Mouse (Mus musculus): ENCODE data around the gene Gpx3.

The Gpx3 gene

DNA sequence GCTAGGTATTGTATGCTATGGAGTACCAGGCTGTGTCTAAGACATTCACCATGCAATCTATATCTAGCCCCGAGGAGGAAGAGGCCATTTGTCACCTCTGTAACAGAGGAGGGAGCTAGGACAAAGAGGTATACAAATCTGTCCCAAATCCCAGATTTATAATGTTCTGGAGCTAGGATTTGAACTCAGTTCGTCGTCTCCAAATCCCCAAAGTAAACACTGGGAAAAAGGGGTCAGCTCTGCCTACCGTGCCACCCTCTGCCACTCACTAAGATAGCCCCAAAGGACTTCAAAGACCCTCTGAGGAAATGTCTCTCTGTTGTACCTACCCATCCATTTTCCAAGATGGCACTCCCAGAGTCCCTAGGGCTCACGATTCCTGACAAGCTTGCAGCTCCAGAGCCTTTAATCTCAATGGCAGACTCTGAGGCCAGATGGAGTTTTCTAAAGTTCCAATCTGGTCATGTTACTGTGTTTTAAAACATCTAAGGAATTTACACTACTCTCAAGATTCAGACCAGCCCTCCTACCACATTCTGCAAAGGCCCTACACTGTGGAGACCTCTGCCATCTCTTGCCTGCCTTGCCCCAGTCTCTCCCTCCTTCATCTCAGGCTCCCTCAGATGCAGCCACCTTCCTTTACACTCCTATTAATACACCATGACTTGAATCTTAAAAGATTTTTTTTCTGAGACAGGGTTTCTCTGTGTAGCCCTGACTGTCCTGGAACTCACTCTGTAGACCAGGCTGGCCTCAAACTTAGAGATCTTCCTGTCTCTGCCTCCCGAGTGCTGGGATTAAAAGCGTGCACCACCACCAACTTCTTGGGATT, 9.6 kb downstream of the Gpx3 start:
- DNase-seq (ENCODE audit: low read depth in 2 of 2, low spot score in 2 of 2) = no peak

DNA sequence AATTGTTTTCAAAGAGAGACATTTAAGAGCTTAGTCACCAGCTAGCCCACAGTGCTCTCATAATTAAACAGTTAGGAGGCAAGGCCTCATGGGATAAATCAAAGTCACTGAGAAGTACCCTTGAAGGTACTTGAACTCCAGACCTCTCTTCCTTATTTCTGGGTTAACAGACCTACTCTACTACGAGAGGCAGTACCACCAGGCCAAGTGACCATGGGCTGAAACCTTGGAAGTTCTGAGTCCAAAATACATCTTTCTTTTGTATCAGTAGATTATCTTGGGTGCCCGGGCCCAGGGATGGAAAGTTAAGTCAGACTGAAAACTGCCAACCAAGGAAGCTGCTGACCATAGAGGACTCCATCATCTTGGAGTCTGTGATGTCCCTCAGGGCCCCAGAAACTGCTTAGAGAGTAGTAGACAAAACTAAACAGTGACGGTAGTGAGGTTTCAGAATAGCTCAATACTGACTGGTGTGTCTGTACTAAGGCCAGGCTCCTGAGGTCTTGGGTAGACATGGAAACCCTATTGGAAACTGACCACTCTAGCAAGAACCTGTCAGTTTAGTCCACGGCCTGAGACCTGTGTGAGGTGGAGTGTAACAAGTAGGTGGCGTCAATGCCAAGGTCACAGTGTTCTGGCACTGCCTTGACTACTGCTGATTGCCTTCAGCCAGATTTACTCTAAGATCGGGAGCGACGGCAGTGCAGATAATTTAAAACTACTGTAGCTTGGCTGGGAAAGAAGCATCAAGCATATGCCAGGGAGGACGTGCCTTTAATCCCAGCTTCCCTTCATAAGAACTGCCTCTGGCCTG, 10.5 kb downstream of the Gpx3 start:
- DNase-seq (ENCODE audit: low read depth in 2 of 2, low spot score in 2 of 2) = no peak

DNA sequence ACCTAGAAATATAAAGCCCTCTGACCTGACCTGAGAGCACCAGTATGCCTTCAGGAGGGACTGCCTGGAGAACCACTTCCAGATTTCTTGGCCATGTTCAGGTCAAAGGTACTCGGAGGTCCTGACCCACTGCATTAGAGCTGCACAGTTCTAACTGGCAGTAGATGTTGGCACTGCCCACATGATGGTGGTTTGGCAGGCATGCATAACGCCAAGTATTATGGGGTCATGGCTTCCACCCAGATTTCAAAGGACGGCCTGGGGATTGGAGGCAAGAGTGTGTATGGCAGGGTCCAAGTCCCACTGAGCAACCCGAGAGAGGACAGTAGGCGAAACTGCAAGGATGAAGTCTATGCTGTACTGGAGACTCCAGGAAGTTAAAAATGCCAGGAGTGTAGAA, 11.6 kb downstream of the Gpx3 start:
- DNase-seq (ENCODE audit: low read depth in 2 of 2, low spot score in 2 of 2) = no peak

DNA sequence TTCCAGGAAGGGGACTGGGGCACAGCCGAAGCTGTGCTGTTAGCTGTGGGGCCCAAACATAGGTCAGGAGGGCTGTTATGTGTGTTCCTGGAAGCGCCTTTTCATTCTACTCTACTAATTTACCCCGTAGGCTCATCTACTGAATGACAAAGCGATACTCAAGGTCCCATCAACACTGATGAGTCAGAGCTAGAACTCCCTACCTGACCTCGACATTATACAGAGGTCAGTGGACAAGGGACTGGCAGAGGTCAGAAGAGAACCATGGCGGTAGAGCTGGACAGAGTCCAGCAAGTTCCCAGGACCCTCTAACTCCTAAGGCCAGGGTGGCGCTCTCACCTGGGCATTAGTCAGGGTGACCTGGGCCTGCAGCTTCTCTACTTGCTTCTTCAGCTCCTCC, 15.2 kb downstream of the Gpx3 start:
- no peak for DNase-seq (ENCODE audit: low read depth in 2 of 2, low spot score in 2 of 2)

DNA sequence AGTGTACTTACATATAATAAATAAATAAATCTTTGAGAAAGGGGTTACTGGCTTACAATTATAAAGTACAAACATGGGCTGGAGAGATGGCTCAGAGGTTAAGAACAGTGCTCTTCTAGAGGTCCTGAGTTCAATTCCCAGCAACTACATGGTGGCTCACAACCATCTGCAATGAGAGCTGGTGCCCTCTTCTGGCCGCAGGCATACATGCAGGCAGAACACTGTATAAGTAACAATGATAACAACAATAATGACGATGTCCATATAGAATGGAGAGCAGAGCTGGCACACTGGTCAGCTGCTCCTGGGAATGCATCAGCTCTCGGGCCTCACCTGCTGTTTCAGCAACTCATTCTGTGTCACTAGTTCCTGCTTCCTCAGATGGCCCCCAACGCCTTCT, 16.0 kb downstream of the Gpx3 start:
- no peak for DNase-seq (ENCODE audit: low read depth in 2 of 2, low spot score in 2 of 2)

DNA sequence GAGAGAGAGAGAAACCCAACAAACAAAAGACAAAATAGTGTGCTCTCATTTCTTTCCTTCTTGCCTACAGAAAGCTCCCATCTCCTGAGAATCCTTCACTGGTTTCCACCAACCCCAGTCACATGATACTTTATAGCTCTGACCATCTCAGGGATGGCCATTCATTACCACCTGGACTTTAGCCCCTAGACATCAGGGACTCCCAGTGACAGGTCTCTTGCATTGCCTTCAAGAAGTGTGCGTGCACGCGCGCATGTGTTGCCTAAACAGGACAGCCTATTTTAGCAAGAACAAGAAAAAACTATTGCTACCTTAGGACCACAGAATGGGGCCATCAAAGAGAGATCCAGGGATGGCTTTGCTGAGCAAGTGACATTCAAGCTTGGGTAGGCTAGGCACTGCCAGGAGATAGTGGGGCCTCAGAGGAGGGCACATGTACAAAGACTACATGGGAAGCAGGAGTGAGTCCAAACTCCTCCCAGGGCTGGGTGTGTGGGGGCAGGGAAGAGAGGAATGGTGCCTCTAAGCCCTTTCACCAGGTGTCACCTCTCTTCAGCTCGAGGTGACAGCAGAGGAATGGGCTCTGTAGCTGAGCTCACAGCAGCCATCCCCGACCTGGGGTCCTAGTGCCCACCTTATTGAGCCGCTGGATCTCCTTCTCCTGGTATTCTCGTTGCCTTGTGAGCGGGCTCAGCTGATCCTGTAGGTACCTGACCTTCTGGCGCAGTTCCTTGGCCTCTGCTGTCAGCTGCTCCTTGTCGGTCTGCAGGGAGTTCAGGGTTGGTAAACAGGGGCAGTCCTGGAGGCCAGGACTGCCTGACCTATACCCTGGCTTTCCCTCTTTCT, 18.1 kb downstream of the Gpx3 start:
- DNase-seq (ENCODE audit: low read depth in 2 of 2, low spot score in 2 of 2) = no peak

DNA sequence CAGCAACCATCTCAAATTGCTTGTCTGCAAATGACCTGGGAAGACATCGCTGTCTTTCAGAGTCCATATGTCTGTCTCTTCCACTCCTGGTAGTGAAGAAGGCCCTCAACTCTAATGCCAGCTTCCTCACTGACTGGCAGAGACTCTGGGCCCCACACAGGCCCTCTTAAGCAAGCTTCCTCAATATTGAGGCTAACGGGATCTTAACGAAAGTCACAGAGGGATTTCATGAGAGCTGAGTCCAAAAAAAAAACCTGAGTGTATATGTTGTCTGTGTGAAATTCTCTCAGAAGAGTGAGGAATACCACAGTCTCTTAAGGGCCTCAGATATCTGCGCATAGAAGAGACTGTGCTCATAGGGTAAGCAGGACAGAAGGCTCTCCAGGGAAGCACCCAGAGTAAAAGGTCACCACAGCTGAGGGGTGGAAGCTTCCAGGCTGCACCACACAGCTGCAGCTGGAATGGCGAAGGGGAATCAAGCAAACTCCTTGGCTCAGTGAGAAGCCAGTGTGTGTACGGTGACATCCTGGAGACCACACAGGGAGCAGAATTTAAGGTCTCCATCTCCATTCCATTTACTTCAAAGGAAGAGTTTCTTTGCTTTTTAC, 18.8 kb downstream of the Gpx3 start:
- no peak for DNase-seq (ENCODE audit: low read depth in 2 of 2, low spot score in 2 of 2)

DNA sequence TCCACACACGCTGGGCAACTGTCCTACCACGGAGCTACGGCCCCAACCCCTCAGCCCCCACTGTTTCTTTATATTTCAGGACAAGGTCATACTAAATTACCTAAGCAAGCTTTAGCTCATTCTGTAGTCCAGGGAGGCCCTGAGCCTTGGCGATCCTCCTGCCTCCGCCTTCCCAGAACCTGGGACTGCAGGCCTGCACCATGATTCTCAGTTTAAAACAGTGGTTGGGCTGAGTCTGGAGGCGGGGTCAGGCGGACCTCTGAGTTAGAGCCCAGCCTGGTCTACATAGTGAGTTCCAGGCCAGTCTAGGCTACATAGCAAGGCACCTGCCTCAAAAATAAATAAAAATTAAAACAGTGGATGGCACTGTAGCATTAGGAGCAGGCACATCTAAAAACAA, 19.5 kb downstream of the Gpx3 start:
- DNase-seq (ENCODE audit: low read depth in 2 of 2, low spot score in 2 of 2) = no peak

DNA sequence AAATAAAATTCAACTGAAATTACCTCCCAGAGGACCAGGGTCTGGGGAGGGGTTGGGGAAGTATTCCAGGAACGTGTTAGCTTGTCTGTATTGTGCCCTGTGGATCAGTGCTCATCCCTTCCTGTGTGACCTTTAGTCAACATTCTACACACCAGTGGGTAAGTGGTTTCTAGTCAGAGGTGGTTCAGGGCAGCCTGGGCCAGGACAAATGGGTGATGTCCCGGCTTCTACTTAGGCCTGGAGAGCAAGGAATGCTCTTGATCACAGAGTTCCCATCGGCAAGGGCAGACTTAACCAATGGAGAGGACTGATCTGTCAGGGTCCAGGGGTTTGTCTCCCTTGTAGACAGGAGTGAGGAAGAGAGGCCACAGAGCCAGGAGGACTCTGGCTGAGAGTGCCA, 20.2 kb downstream of the Gpx3 start:
- DNase-seq (ENCODE audit: low read depth in 2 of 2, low spot score in 2 of 2) = no peak

DNA sequence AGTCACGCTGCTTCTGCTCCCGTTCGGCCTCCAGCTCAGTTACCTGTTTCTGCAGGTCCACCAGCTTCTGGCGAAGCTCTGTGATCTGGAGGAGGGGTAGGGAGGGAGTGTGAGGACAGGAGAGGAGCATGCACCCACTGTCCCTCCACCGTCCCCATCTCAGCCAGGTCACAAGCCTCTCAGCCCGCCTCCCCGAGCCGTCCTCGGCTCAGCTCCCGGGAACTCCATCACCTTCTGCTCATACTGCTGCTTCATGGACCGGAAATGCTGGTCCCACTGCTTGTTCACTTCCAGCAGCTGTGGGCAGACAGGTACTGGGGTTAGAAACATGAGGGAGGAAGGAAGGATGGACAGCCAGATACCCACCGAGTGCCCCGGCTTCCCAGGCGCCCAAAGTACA, 21.9 kb downstream of the Gpx3 start:
- no peak for DNase-seq (ENCODE audit: low read depth in 2 of 2, low spot score in 2 of 2)

DNA sequence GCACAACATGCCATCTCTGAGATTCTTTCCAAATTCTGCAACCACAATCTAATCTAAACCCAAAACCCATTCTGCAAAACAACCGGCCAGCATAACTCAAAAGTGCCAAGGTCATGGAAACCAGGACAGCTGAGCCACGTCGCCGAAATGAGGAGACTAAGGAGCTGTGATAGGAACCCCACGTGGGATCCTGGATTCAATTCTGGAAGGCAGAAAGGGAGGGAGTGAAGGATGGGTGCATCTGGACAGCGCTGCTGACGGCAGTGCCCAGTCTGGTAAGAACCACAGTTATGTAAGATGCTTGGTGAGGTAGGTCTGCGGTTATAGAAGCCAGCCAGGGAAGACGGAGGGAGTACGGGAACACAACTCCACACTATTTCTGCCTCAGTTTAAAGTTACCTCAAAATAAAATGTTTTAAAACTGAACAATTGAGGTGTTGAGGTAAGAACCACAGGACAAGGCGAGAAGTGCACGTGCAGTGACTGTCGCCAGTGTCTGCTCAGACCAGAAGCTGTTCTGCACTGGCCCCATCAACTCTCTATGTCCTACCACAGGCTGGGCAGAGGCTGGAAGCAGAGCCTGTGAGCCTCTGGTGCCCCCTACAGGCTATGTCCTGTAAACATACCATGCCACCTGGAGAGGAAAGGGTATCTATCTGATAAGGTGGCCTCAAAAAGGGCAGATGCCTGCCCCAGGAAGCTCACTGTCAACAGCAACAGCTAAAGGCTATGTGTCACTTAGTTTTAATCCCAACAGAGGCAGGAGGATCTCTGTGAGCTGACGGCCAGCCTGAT, 25.3 kb downstream of the Gpx3 start:
- DNase-seq (ENCODE audit: low read depth in 2 of 2, low spot score in 2 of 2) = peak; percentile 42 to 50

DNA sequence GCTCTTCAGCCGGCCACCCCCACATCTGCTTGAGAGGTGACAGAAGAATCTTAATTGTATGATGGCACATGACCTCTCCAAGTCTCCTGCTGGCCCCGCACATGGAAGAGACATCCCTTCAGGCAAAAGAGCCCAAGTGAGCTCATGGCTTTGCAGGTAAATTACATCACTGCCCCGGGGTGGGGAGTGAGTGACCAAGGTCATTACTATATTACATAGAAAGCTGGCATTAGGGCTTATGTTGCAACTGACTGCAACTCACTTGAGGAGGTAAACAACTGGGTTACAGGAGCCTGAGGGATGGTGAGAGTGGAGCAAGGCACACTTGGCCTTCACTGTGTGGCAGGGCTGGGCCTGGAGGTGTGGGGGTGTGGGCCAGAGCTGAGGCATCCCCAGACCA, 26.0 kb downstream of the Gpx3 start:
- no peak for DNase-seq (ENCODE audit: low read depth in 2 of 2, low spot score in 2 of 2)

DNA sequence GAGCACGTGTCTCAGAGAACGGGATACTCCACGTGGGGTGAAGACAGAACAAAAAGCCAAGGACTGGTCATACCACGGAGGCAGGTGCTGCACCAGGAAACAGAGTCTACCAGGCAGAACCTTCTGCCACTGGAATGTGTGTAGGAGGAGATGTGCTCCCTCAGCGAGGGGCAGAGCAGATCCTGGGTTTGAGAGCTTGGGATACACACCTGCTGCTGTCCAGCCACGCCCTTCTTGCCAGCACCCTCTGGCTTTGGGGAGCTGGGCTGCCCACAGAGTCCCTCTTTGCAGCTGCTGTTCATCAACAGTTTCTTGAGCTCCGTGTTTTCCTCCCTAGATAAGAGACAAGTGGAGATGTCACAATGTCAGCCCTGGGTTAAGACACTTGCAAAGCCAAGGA, 26.6 kb downstream of the Gpx3 start:
- no peak for DNase-seq (ENCODE audit: low read depth in 2 of 2, low spot score in 2 of 2)

DNA sequence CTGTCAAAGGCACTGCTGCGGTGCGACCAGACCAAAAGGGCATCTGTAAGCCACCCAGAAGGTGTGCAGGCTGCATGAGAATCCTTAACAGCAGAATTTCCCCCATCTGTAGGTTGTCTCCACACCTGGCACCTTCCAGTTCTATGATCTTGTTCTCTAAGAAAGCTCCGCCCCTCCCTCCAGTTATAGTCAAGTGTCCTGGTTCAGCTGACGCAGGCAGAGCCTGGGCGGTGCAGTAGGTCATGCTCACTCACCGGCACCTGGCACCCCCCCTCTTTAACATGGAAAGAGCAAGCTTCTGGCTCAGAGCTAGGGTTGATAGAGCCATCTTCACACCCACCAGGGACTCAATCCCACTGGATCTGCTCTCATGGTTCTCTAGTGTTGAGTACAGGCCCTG, 27.0 kb downstream of the Gpx3 start:
- no peak for DNase-seq (ENCODE audit: low read depth in 2 of 2, low spot score in 2 of 2)

DNA sequence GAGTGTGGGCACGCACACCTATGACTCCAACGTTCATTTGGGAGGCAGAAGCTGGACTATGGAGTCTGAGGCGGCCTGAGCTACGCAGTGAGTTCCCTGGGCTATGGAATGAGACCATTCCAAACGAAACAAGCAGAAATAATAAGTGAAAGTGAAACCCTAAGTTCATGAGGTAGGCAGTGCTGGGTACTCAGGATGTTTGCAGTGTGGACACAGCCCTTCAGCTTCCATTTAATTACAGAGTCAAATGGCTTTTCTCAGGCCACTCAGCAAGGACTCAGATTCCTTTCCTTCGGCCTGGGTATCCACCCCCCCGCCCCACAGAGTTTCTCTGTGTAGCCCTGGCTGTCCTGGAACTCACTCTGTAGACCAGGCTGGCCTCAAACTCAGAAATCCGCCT, 27.5 kb downstream of the Gpx3 start:
- DNase-seq (ENCODE audit: low read depth in 2 of 2, low spot score in 2 of 2) = no peak

DNA sequence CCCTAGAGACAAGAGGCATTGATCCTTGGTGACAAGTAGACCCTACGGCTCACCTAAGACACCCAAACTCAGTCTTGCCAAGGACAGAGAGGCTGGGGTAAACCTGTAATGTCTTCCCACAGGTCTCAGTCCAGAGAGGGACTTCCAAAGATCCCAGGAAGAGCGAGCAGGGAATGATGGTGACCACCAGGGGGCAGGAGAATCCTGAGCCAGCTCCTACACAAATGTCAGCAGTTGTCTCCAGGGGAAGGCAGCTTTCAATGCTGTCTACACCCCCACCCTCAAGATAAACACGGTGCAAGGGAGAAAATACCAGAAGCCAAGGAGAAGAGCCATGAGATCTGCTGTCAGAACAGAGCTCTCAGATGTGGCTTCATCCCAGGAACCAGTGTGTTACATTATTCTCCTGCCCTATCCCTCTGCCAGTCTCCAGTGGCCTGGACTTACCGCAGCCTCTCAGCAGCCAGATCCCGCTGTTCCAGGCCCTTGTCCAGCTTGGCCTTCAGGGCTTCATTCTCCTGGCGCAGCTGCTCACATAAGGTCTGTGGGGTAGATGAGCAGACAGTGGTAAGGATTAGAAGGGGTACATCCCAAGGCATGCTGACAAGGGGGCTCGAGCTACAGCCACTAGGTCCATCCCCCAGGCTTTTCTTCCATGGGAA, 28.2 kb downstream of the Gpx3 start:
- DNase-seq (ENCODE audit: low read depth in 2 of 2, low spot score in 2 of 2) = no peak

DNA sequence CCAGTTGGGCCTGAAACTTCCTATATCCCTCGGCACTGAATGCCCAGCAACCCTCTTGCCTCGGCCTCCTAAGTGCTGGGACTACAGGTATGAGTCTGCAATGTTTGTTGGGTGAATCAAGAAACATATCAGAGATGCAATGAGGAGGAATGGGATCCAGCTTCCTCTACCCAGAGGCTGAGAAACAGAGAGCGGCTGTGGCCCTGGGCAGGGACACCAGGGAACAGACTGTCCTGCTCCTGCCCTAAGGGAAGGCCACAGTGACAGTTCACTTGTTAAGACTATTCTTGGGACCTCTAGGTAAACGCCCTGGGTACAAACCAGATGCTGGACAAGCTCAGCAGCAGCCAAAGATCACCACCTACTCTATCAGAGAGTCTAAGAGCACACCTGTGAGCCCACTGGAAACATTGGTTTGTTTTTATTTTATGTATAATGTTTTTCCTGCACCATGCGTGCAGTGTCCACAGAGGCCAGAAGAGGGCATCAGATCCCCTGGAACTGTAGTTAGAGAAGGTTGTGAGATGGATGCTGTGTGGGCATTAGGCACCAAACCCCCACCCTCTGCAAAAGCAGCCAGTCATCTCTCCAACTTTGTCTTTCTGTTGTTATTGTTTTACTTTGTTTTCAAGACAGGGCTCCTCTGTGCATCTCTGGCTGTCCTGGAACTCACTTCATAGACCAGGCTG, 29.3 kb downstream of the Gpx3 start:
- DNase-seq (ENCODE audit: low read depth in 2 of 2, low spot score in 2 of 2) = peak; percentile 51 to 74

DNA sequence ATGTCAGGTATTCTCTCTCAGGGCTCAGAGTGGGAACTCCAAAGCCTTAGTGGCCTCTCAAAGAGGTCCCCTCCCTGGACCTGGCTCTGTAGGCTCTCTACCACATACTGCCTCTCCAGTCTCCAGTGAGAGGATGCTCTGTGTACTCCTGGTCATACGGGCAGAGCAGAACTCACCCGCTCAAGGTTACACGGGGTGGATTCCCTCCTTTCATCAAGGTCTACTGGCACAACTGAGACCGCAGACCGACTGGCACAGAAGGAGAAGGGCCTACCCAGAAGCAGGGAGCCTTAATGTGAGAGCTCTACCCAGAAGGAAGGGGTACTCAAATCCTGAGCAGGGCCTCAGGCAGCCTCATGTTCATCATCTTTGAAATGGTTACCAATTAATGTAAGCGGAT, 30.3 kb downstream of the Gpx3 start:
- no peak for DNase-seq (ENCODE audit: low read depth in 2 of 2, low spot score in 2 of 2)

DNA sequence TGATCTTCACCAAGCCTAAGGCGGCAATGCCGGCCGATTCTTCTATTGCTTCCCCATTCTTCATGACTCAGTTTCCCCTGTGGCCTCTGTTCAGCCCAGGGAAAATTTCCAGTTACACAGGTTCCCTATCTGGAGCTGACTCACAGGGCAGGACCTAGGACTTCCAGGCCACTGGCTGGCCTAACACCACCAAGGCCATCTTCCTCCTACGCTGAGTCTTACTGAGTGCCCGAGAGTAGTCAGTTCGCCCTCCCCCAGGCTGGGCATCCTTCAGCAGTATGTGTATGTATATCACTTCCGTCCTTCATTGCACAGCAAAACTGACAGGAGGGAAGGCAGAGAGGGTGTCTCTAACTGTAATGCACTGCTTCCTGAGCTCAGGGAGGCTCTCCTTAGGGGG, 31.9 kb downstream of the Gpx3 start:
- DNase-seq (ENCODE audit: low read depth in 2 of 2, low spot score in 2 of 2) = no peak

Measured in CD8-positive naive resting alpha-beta T cell, adult 2 months (primary cell).